Mouse (Mus musculus) cerebellum, adult (tissue): ENCODE results near the gene Lnpk.

ENCODE experiments used
- ATAC-seq: cut with Nextera tagmentation; 2 replicates; pipeline ENCODE4 v1.9.2; 2017; ENCODE audit warnings: mild to moderate bottlenecking, moderate library complexity, mixed read lengths; ENCODE audit not compliant: insufficient number of reproducible peaks, low FRiP score, low TSS enrichment

The Lnpk gene

DNA sequence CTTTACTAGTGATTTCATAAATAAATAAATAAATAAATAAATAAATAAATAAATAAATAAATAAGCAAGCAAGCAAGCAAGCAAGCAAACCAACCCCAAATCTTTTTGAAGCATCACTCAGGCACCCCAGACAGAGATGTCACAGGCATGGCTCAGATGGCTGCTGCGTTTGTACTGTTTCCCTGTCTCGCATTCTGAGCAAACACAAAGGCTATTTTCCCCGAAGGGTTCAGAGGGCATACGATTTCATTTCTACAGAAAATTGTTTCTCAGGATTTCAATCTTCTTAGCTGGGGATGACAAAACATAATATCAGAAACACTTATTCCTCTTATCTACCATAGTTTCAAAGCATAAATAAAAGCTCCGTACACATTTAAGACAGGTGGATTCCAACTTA is 81.4 kb downstream of the Lnpk start:
- no peak for ATAC-seq

DNA sequence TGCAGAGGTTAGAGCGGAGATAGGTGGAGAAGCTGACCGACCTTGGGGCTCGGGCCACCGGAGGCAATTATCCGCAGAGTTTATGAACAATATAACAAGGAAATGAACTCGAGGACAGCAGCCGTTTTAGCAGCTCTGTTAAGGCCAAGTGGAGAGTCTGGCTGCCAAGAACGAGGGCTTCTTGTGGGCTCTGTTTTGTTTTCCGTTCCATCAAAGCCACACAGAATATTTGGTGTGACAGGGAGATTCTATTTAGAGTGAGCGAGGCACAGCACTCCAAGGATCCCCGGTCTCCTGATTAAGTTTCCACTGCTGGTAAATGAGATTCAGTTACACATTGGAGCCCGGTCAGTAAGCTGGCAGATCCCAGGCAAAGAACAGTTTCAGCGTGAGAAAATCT is 87.8 kb downstream of the Lnpk start:
- no peak for ATAC-seq

DNA sequence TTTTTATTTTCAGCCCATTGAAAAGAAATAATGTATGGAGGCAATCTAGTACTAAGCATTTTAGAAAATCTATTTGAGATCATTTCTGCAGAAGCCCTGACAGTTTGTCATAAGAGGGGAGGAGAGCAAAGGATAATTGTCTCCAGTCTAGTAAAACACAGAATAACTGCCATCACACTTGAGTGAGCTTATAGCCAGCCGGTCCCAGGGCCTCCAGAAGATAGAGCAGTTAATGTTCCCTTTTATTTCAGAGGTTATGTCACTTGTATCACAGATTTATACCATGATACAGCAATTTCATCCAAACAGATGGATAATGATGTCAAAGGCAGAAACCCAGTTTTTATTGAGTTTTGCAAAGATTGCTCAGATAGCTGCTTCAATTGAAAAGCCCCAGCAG is 89.0 kb downstream of the Lnpk start:
- no peak for ATAC-seq

DNA sequence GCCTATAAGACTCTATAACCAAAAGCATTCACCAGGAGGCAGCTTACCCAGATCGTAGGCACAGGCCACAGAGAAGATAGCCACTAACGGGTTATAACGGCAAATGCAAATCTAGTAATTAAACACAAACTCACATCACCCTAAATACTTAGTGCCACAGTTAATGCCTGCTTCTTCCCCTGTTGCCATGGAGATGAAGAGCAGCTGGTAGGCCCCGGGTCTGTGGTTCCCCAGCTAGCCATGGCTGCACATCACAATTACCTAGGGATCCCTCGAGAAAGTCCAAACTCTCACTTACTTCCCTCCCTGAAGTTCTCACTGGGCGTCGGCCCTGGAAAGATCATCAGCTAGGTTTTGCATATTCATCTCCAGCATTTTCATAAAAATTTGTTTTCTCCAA is 90.8 kb downstream of the Lnpk start:
- no peak for ATAC-seq

DNA sequence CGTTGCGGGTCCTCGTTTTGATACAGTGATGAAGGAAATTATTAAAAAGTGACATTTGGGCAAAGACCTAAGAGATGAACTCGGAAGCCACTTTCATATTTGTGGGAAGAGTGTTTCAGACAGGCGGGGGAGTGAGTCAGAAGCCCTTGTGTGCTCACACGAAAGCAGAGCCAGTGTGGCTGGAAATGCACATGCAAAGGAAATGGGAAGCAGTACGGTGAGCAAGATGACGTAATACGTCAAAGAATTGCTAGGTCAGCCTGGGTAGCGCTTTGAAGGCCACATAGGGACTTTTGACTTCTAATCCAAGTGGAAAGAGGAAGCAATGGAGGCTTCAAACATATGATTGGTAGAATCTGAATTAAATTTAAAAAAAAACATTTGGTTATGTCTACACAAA is 96.6 kb downstream of the Lnpk start:
- no peak for ATAC-seq

DNA sequence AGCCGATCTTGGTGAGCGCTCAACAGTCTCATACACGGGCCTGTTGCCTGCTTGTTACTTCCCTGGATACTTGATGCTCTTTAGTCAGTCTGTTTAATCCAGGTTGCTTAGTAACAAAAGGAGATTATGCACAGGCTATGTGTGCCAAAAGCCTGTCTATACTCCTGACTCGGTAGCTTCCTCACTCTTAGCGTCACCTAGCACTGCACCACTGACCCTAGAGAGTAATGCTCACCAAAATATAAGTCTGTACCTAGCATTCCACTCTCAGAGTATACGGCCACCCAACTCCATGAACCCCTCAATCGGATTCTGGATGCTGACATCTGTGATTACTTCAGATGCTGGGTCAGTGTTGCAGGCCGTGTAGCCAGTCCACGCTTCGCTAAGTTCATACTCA is 97.1 kb downstream of the Lnpk start:
- ATAC-seq = no peak
